Mouse (Mus musculus) liver, embryonic 16.5 days (tissue): ENCODE results near the gene Olfr890. TPM values are rescaled to one million over a fixed set of nuclear protein-coding genes. Genes with fewer than 3 reads are reported as not detected.
"Not testable (repeated sequence)": the region's sequence is repeated elsewhere in the genome, so short reads cannot be mapped to it uniquely, and the experiment has no call there.

ENCODE experiments used
- ATAC-seq: fragments of 200-750 bp; cut with Nextera tagmentation; 2 replicates; pipeline ENCODE4 v1.8.0; 2017; ENCODE audit warnings: low read depth, mild to moderate bottlenecking, moderate number of reproducible peaks, moderate library complexity
- H3K27ac ChIP-seq: fragments of 300-500 bp; sonication (generic); 2 replicates; pipeline ENCODE4 v1.5.1; 2014; ENCODE audit warnings: mild to moderate bottlenecking, low read length
- H3K27me3 ChIP-seq: fragments of 300-500 bp; sonication (generic); 2 replicates; pipeline ENCODE4 v1.6.1; 2014; ENCODE audit warnings: low read depth, low read length, mixed read lengths; ENCODE audit not compliant: control insufficient read depth, insufficient read depth
- H3K36me3 ChIP-seq: fragments of 300-500 bp; sonication (generic); 2 replicates; pipeline ENCODE4 v1.6.1; 2014; ENCODE audit warnings: mild to moderate bottlenecking; ENCODE audit not compliant: control insufficient read depth, insufficient read depth
- H3K4me1 ChIP-seq: fragments of 300-500 bp; sonication (generic); 2 replicates; pipeline ENCODE4 v1.6.1; 2014; ENCODE audit warnings: low read depth, low read length, mixed read lengths; ENCODE audit not compliant: control insufficient read depth
- H3K4me2 ChIP-seq: fragments of 300-500 bp; sonication (generic); 2 replicates; pipeline ENCODE4 v1.6.1; 2014; ENCODE audit warnings: low read depth, low read length, mixed read lengths
- H3K4me3 ChIP-seq: fragments of 300-500 bp; sonication (generic); 2 replicates; pipeline ENCODE4 v1.5.1; 2014; ENCODE audit warnings: low read depth, mild to moderate bottlenecking, low read length
- H3K9ac ChIP-seq: fragments of 300-500 bp; sonication (generic); 2 replicates; pipeline ENCODE4 v1.6.1; 2014; ENCODE audit warnings: low read depth, low read length
- H3K9me3 ChIP-seq: fragments of 300-500 bp; sonication (generic); replicated peaks from 2 replicates; pipeline ENCODE4 v1.6.1; 2016; ENCODE audit warnings: low read length; ENCODE audit not compliant: control insufficient read depth
- WGBS: fragments of 180-500 bp; shearing (Covaris S2); extraction: QIAGEN DNeasy Blood & Tissue Kit; methylation state at CpG from one replicate; pipeline ENCODE4 v1.1.7; 2014; ENCODE audit not compliant: insufficient replicate concordance; 5-methylcytosine and 5-hydroxymethylcytosine counted together
- polyA plus RNA-seq: library from polyadenylated mRNA; unstranded; fragments of >200 nt; fragmentation: Nextera tagmentation; extraction: Ambion mirVana; gene quantifications from 2 replicates; pipeline ENCODE4 v1.2.1, GENCODE M21; 2015

Gene Olfr890
- polyA plus RNA-seq, result not detected in 2 replicates

DNA sequence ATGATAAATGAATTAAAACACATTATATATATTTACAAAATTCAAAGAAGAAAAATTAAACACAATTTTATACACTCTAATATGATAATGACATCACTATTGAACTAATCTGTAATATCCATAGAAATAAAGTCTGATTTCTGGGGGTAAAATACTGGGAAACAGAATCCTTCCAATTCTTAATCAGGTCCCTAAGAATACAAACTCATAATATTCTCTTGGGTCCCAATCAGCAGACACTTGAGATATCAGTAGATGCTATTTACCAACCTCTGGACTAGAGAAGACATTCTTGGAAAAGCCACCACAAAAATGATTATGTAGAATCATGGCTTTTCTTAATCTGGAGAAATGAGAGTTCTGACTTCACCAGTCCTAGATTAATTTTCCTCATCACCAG is at the start of gene Olfr890:
TSS of gene Olfr890 (plus strand) at position 301 of the 400 bp plus-strand sequence.
- Histone ChIP-seq H3K36me3 (no peaks in the 10 kb centered on the region), H3K27me3 (no peaks in the 10 kb centered on the region), H3K4me1 (no peaks in the 10 kb centered on the region), H3K9ac (no peak within 1 kb of the TSS), H3K4me2 (no peak within 1 kb of the TSS), H3K4me3 (no peak within 1 kb of the TSS), H3K27ac (no peak within 1 kb of the TSS), H3K9me3 (no peaks in the 10 kb centered on the region)
- ATAC-seq, result no peak

DNA sequence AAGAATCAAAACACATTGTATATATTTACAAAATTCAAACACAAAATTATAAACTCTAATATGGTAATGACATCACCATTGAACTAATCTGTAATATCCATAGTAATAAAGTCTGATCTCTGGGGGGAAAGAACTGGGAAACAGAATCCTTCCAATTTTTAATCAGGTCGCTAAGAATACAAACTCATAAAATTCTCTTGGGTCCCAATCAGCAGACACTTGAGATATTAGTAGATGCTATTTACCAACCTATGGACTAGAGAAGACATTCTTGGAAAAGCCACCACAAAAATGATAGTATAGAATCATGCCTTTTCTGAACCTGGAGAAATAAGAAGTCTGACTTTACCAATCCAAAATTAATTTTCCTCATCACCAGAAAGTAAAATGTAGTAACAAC is 34.5 kb upstream of the Olfr890 start, which contains the start of gene Olfr888:
TSS of gene Olfr888 (plus strand) at position 301 of the 400 bp plus-strand sequence.
- H3K9ac ChIP-seq, result no peak within 1 kb of the TSS
- no peak for ATAC-seq
- WGBS, result 48% methylated on average over 1 of the region's 1 CpGs
- no peaks in the 10 kb centered on the region for H3K36me3 ChIP-seq
- H3K27ac ChIP-seq, result no peak within 1 kb of the TSS
- no peaks in the 10 kb centered on the region for H3K9me3 ChIP-seq
- H3K4me1 ChIP-seq, result no peaks in the 10 kb centered on the region
- H3K27me3 ChIP-seq, result no peaks in the 10 kb centered on the region
- H3K4me2 ChIP-seq, result no peak within 1 kb of the TSS
- no peak within 1 kb of the TSS for H3K4me3 ChIP-seq

- no peaks in the 10 kb centered on the region for H3K27me3 ChIP-seq
- ATAC-seq, result no peak
- no peaks in the 10 kb centered on the region for H3K36me3 ChIP-seq
- no peak within 1 kb of the TSS for H3K4me2 ChIP-seq
- H3K9me3 ChIP-seq, result no peaks in the 10 kb centered on the region
- H3K9ac ChIP-seq, result no peak within 1 kb of the TSS
- H3K4me1 ChIP-seq, result no peaks in the 10 kb centered on the region
- H3K4me3 ChIP-seq, result no peak within 1 kb of the TSS
- no peak within 1 kb of the TSS for H3K27ac ChIP-seq
Measured at GRCm38 (mm10) chr9:38114898-38115297, 27.4 kb upstream of the Olfr890 start, which contains the start of gene Olfr889. Gene Olfr889, plus strand, starts transcription at chr9:38115198.

- not testable (repeated sequence) for H3K9ac ChIP-seq, H3K36me3 ChIP-seq, H3K4me2 ChIP-seq, ATAC-seq, H3K27ac ChIP-seq, H3K4me3 ChIP-seq, H3K9me3 ChIP-seq, H3K27me3 ChIP-seq, H3K4me1 ChIP-seq
- WGBS, result 25% methylated on average over 2 of the region's 2 CpGs
Measured at GRCm38 (mm10) chr9:38168341-38168740, 26.0 kb downstream of the Olfr890 start.

GRCm38 (mm10) chr9:38180721-38181120 is 38.4 kb downstream of the Olfr890 start, which contains the start of gene Olfr891:
Gene Olfr891, minus strand, starts transcription at chr9:38180821.
- H3K4me2 ChIP-seq, result no peak within 1 kb of the TSS
- no peaks in the 10 kb centered on the region for H3K27me3 ChIP-seq
- H3K9ac ChIP-seq, result no peak within 1 kb of the TSS
- no peaks in the 10 kb centered on the region for H3K9me3 ChIP-seq
- H3K4me3 ChIP-seq, result no peak within 1 kb of the TSS
- 45% methylated on average over 1 of the region's 1 CpGs for WGBS
- H3K27ac ChIP-seq, result no peak within 1 kb of the TSS
- ATAC-seq, result no peak
- H3K36me3 ChIP-seq, result no peaks in the 10 kb centered on the region
- no peaks in the 10 kb centered on the region for H3K4me1 ChIP-seq

Other genes starting within 250 kb of the Olfr890 start
- not detected in 2 replicates for gene Olfr145, start 245.8 kb upstream of the Olfr890 start, polyA plus RNA-seq
- gene Olfr878, start 224.7 kb upstream of the Olfr890 start, polyA plus RNA-seq, result not detected in 2 replicates
- gene Olfr881, start 150.7 kb upstream of the Olfr890 start, polyA plus RNA-seq, result not detected in 2 replicates
- not detected in 2 replicates for gene Olfr883, start 116.7 kb upstream of the Olfr890 start, polyA plus RNA-seq
- gene Olfr884, start 96.0 kb upstream of the Olfr890 start, polyA plus RNA-seq, result not detected in 2 replicates
- not detected in 2 replicates for gene Olfr885, start 81.2 kb upstream of the Olfr890 start, polyA plus RNA-seq
- not detected in 2 replicates for gene Olfr887, start 58.4 kb upstream of the Olfr890 start, polyA plus RNA-seq
- gene Olfr888, start 34.4 kb upstream of the Olfr890 start, polyA plus RNA-seq, result not detected in 2 replicates
- gene Olfr889, start 27.3 kb upstream of the Olfr890 start, polyA plus RNA-seq, result 0.06 and 0.12 TPM in 2 replicates
- not detected in 2 replicates for gene Olfr891, start 38.3 kb downstream of the Olfr890 start, polyA plus RNA-seq
- not detected in 2 replicates for gene Olfr893, start 65.8 kb downstream of the Olfr890 start, polyA plus RNA-seq
- not detected in 2 replicates for gene Olfr894, start 75.5 kb downstream of the Olfr890 start, polyA plus RNA-seq
- not detected in 2 replicates for gene Olfr143, start 110.3 kb downstream of the Olfr890 start, polyA plus RNA-seq
- gene Olfr895, start 125.3 kb downstream of the Olfr890 start, polyA plus RNA-seq, result not detected in 2 replicates
- not detected in 2 replicates for gene Olfr896-ps1, start 148.6 kb downstream of the Olfr890 start, polyA plus RNA-seq
- not detected in 2 replicates for gene Olfr25, start 186.5 kb downstream of the Olfr890 start, polyA plus RNA-seq
- gene Olfr898, start 205.9 kb downstream of the Olfr890 start, polyA plus RNA-seq, result not detected in 2 replicates
- not detected in 2 replicates for gene Olfr250, start 224.4 kb downstream of the Olfr890 start, polyA plus RNA-seq
- not detected in 2 replicates for gene Olfr251, start 234.6 kb downstream of the Olfr890 start, polyA plus RNA-seq